Mouse (Mus musculus): ENCODE data around the gene Adad2.

DNA sequence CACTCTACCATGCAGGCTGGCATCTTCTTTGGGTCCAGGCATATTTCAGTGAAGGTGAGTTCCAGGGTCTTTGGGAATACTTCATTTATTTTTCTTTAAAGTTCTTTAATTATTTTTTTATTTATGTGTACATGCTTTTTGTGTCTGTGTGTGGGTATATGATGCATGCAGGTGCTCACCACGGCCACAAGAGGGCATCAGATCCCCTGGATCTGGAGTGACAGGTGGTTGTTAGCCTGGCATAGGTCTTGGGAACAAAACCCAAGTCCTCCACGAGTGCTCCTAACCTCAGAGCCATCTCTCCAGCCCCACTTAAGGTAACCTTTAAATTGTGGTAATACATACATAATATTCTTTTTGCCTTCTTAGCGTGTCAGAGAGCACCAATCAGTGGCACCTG lies 33.6 kb downstream of the Adad2 start:
- TF ChIP-seq CTCF (IDR thresholded peaks at IDR 0.05; ENCODE audit: borderline replicate concordance, control insufficient read depth, extremely low read depth, insufficient read depth, low read length, poor library complexity), result no peak
- no peak for TF ChIP-seq POLR2A (IDR thresholded peaks at IDR 0.05; ENCODE audit: control insufficient read depth, extremely low read depth, insufficient read depth, low read length, poor library complexity)
